Mouse (Mus musculus) liver, embryonic 11.5 days (tissue): ENCODE results near the gene Brf1. TPM values are rescaled to one million over a fixed set of nuclear protein-coding genes. Genes with fewer than 3 reads are reported as not detected.

Source experiments
- ATAC-seq: fragments of 200-750 bp; cut with Nextera tagmentation; replicated peaks from 2 replicates; pipeline ENCODE4 v1.8.0; 2017; ENCODE audit warnings: moderate number of reproducible peaks, mild to moderate bottlenecking, moderate TSS enrichment, moderate library complexity; ENCODE audit not compliant: low FRiP score
- DNase-seq: peaks from one replicate; pipeline ENCODE4 v3.0.0-alpha.2; 2017; ENCODE audit warnings: low spot score
- H3K27ac ChIP-seq: fragments of 300-500 bp; sonication (generic); 2 replicates; pipeline ENCODE4 v1.5.1; 2014; ENCODE audit warnings: mild to moderate bottlenecking, low read depth, low read length, control low read depth
- H3K27me3 ChIP-seq: fragments of 300-500 bp; sonication (generic); replicated peaks from 2 replicates; pipeline ENCODE4 v1.6.1; 2014; ENCODE audit warnings: low read length, mixed read lengths; ENCODE audit not compliant: control insufficient read depth, insufficient read depth
- H3K36me3 ChIP-seq: fragments of 300-500 bp; sonication (generic); 2 replicates; pipeline ENCODE4 v1.6.1; 2014; ENCODE audit warnings: mild to moderate bottlenecking, low read length, moderate library complexity, mixed read lengths; ENCODE audit not compliant: control insufficient read depth, insufficient read depth
- H3K4me1 ChIP-seq: fragments of 300-500 bp; sonication (generic); replicated peaks from 2 replicates; pipeline ENCODE4 v1.6.1; 2014; ENCODE audit warnings: low read length, mixed read lengths; ENCODE audit not compliant: control insufficient read depth, insufficient read depth
- H3K4me2 ChIP-seq: fragments of 300-500 bp; sonication (generic); 2 replicates; pipeline ENCODE4 v1.6.1; 2014; ENCODE audit warnings: mild to moderate bottlenecking, control low read depth, moderate library complexity
- H3K4me3 ChIP-seq: fragments of 300-500 bp; sonication (generic); 2 replicates; pipeline ENCODE4 v1.5.1; 2014; ENCODE audit warnings: low read depth, low read length, control low read depth
- H3K9ac ChIP-seq: fragments of 300-500 bp; sonication (generic); 2 replicates; pipeline ENCODE4 v1.6.1; 2014; ENCODE audit warnings: low read depth, low read length, control low read depth
- H3K9me3 ChIP-seq: fragments of 300-500 bp; sonication (generic); 2 replicates; pipeline ENCODE4 v1.6.1; 2016; ENCODE audit warnings: low read length, inconsistent platforms, mixed read lengths; ENCODE audit not compliant: control insufficient read depth
- WGBS: fragments of 180-500 bp; shearing (Covaris S2); extraction: QIAGEN DNeasy Blood & Tissue Kit; methylation state at CpG from one replicate; pipeline ENCODE4 v1.1.7; 2014; 5-methylcytosine and 5-hydroxymethylcytosine counted together
- microRNA-seq: library from miRNA; unstranded; fragments of <30 nt; microRNA quantifications from one replicate; pipeline ENCODE4, GENCODE M21; 2017; ENCODE audit warnings: borderline number of aligned reads
- polyA plus RNA-seq: library from polyadenylated mRNA; unstranded; fragments of >200 nt; fragmentation: Nextera tagmentation; extraction: Ambion mirVana; gene quantifications from 2 replicates; pipeline ENCODE4 v1.2.1, GENCODE M21; 2014

Brf1 gene
- polyA plus RNA-seq, 1 experiment from 2014 or later, result 51.8 TPM

DNA sequence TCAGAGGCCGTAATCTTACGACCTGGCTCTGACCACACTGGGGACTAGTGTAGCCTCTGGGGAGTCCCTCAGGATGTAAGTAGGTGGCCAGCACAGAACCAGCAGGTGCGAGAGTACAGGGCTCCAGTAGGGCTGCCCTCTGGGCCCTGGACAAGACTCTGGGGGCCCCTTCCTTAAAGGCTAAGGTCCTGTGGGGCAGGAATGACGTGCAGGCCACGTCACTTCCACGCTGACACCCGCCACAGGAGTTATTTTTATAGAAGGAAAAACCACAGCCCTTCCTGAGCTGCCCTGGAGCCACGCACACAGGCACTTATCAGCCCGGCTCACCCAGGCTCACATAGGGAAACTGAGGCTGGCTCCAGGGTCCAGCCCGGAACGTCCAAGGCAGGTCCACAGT is 83.0 kb downstream of the Brf1 start:
- H3K27ac ChIP-seq, result no peak overlapping the region
- H3K9me3 ChIP-seq, result no peaks in the 10 kb centered on the region
- 38% methylated on average over 11 of the region's 11 CpGs for WGBS
- no peak for DNase-seq
- no peak overlapping the region for H3K9ac ChIP-seq
- ATAC-seq, result no peak
- no peak overlapping the region; the same call in 1 of the 2 replicates for H3K4me2 ChIP-seq
- no peak overlapping the region for H3K4me3 ChIP-seq
- no peaks in the 10 kb centered on the region for H3K36me3 ChIP-seq
- H3K4me1 ChIP-seq, result no peaks in the 10 kb centered on the region
- H3K27me3 ChIP-seq, result peaks cover 7% of the 10 kb centered on the region

GRCm38 (mm10) chr12:112916698-112917400 is 83.7 kb downstream of the Brf1 start:
- 86% methylated on average over 16 of the region's 16 CpGs for WGBS
- Histone ChIP-seq H3K4me2 (no peak overlapping the region), H3K27ac (no peak overlapping the region), H3K9ac (no peak overlapping the region), H3K4me3 (no peak overlapping the region), H3K4me1 (no peaks in the 10 kb centered on the region), H3K27me3 (peaks cover 7% of the 10 kb centered on the region), H3K36me3 (no peaks in the 10 kb centered on the region), H3K9me3 (no peaks in the 10 kb centered on the region)
- ATAC-seq (no peak), DNase-seq (no peak)

- Histone ChIP-seq H3K9me3 (no peaks in the 10 kb centered on the region), H3K9ac (no peak overlapping the region), H3K4me3 (no peak overlapping the region), H3K27ac (no peak overlapping the region), H3K4me1 (no peaks in the 10 kb centered on the region), H3K4me2 (no peak overlapping the region), H3K36me3 (no peaks in the 10 kb centered on the region), H3K27me3 (peaks cover 7% of the 10 kb centered on the region)
- ATAC-seq, result no peak
- 86% methylated on average over 13 of the region's 13 CpGs for WGBS
- DNase-seq, result no peak
Measured at GRCm38 (mm10) chr12:112915587-112915986, 84.9 kb downstream of the Brf1 start.

- peaks cover 7% of the 10 kb centered on the region for H3K27me3 ChIP-seq
- H3K4me1 ChIP-seq, result no peaks in the 10 kb centered on the region
- no peak overlapping the region for H3K27ac ChIP-seq
- H3K36me3 ChIP-seq, result no peaks in the 10 kb centered on the region
- H3K9me3 ChIP-seq, result no peaks in the 10 kb centered on the region
- H3K4me2 ChIP-seq, result no peak overlapping the region
- no peak overlapping the region for H3K4me3 ChIP-seq
- 63% methylated on average over 11 of the region's 11 CpGs for WGBS
- no peak for ATAC-seq
- DNase-seq, result no peak
- H3K9ac ChIP-seq, result no peak overlapping the region
Measured at GRCm38 (mm10) chr12:112914527-112914926, 86.0 kb downstream of the Brf1 start.

DNA sequence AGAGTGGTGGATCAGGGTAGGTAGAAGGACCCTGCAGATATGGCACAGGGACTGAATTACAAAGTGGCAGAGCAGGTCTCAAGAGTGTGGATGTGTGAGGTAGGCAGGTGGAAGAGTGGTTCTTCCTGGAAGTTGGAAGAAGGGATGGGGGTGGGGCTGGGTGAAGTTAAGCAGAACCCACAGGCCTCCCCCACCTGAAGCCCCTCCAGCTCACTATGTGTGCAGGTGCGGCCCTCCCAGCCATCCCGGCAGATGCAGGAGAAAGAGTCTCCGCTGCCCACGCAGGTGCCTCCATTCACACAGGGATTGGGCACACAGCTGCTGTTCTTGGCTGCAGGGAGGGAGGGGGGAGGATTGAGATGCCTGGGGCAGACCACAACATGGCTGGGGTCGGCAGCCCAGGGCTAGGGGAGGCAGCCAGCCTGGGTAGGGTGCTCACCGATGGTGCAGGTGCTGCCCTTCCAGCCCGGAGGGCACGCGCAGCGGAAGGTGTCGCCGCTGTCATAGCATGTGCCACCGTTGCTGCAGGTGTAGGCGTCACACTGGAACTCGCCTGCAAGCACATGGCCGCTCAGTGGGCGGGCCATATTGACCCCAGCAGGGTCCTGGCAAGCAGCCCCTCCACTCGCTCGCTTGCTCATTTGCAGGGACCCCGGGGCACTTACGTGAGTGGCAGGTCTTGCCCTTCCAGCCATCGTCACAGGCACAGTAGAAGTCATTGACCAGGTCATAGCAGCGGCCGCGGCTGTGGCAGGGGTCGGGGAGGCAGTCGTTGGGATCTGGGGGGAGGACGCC is 87.4 kb downstream of the Brf1 start:
- DNase-seq (no peak), ATAC-seq (no peak)
- Histone ChIP-seq H3K4me3 (no peak overlapping the region), H3K4me1 (no peaks in the 10 kb centered on the region), H3K9me3 (no peaks in the 10 kb centered on the region), H3K36me3 (no peaks in the 10 kb centered on the region; the same call in 1 of the 2 replicates), H3K27ac (no peak overlapping the region), H3K9ac (no peak overlapping the region), H3K27me3 (peaks cover 2% of the 10 kb centered on the region), H3K4me2 (no peak overlapping the region)
- 87% methylated on average over 28 of the region's 28 CpGs for WGBS

- WGBS, result 86% methylated on average over 17 of the region's 17 CpGs
- H3K27me3 ChIP-seq, result no peaks in the 10 kb centered on the region; the same call in none of the 2 replicates
- no peaks in the 10 kb centered on the region for H3K4me1 ChIP-seq
- H3K4me2 ChIP-seq, result no peak overlapping the region
- H3K4me3 ChIP-seq, result no peak overlapping the region
- no peak for ATAC-seq
- no peak for DNase-seq
- H3K27ac ChIP-seq, result no peak overlapping the region
- no peak overlapping the region for H3K9ac ChIP-seq
- no peaks in the 10 kb centered on the region; the same call in 1 of the 2 replicates for H3K36me3 ChIP-seq
- no peaks in the 10 kb centered on the region for H3K9me3 ChIP-seq
Measured at GRCm38 (mm10) chr12:112911701-112912100, 88.8 kb downstream of the Brf1 start.

Small RNAs within 50 kb of the gene (microRNA-seq; reads per million reads assigned to microRNA genes)
- not detected for gene Mir6941

Other genes starting within 250 kb of the Brf1 start
- gene Pld4, start 240.0 kb downstream of the Brf1 start, polyA plus RNA-seq, result 6.3 and 7.4 TPM in 2 replicates
- gene Ahnak2, start 198.0 kb downstream of the Brf1 start, polyA plus RNA-seq, result 0.23 and 0.34 TPM in 2 replicates
- gene Clba1, start 191.8 kb downstream of the Brf1 start, polyA plus RNA-seq, result 2.2 and 2.5 TPM in 2 replicates
- gene Cdca4, start 171.3 kb downstream of the Brf1 start, polyA plus RNA-seq, result 111 and 125 TPM in 2 replicates
- gene Gpr132, start 132.5 kb downstream of the Brf1 start, polyA plus RNA-seq, result 0.53 and 0.62 TPM in 2 replicates
- 0.39 and 1.4 TPM in 2 replicates for gene Jag2, start 70.9 kb downstream of the Brf1 start, polyA plus RNA-seq
- 38.4 and 43.2 TPM in 2 replicates for gene Nudt14, start 58.6 kb downstream of the Brf1 start, polyA plus RNA-seq
- gene Btbd6, start 24.2 kb downstream of the Brf1 start, polyA plus RNA-seq, result 12.3 and 12.4 TPM in 2 replicates
- gene Pacs2, start 13.8 kb upstream of the Brf1 start, polyA plus RNA-seq, result 11.0 and 11.9 TPM in 2 replicates
- not detected in 2 replicates for gene Tex22, start 73.8 kb upstream of the Brf1 start, polyA plus RNA-seq
- 17.7 and 19.2 TPM in 2 replicates for gene Mta1, start 97.6 kb upstream of the Brf1 start, polyA plus RNA-seq
- gene Crip2, start 139.5 kb upstream of the Brf1 start, polyA plus RNA-seq, result 80.6 and 86.9 TPM in 2 replicates
- 148 and 150 TPM in 2 replicates for gene Crip1, start 145.6 kb upstream of the Brf1 start, polyA plus RNA-seq
- 23.5 and 24.2 TPM in 2 replicates for gene Tedc1, start 155.7 kb upstream of the Brf1 start, polyA plus RNA-seq
- 1.1 and 2.0 TPM in 2 replicates for gene Tmem121, start 185.2 kb upstream of the Brf1 start, polyA plus RNA-seq